Mouse (Mus musculus): ENCODE measurements around the gene Tekt5.

DNA sequence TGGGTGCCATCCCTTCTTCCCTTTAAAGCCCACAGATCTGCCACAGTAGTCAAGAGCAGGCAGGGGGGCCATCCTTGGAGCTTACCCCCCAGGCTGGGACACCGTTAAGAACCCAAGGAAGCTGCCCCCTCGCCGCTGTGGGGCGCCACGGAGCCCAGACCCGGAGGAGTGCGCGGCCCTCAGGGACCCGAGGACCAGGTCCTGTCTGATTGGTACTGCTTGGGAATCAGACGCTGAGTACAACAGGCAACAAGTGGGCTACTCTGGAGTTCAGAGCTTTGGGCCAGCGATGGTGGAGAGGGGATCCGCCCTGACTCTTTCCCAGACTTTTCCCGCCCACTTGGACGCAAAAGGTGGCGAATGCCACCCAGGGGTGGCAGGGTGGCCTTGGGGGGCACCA is 82.1 kb downstream of the Tekt5 start:
- TF ChIP-seq CTCF (IDR thresholded peaks at IDR 0.05; ENCODE audit: low read depth, low read length) (peak; percentile 38; the same call in 1 of the 2 replicates), POLR2A (IDR thresholded peaks at IDR 0.05; ENCODE audit: extremely low read depth, insufficient read depth, low read length) (no peak)
